ENCODE assay signal across 26 mouse cellular contexts in the genomic region with DNA sequence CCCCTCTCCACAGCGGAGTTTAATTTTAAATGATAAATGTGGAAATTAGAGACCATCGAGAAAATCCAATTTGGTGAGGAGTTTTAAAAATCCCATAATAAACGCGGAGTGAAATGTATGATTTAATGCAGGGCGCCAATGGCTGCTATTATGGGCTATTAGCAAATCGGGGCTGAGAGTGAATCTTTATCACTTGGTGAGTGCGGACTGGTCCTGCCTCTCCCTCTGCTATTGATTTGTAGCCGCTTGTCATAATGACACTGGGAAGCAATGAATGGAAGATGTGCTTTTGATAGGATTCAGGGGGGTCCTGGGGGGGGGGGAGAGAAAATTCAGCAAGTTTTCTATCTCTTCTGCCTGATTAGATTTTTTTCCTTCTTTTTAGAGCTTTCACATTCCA.
DNase-seq lines count a peak whose midpoint lies in the region; ATAC-seq and TF ChIP-seq lines count a peak whose summit lies in the region.
"Had no signal": no experiment of that assay in that cellular context is flagged by ENCODE, and none has a peak within 500 bp of the region (broad histone marks: within the 10 kb centered on the region; RNA-seq: fewer than 3 reads in every experiment).

No protein-coding gene starts in this region.

- H3K4me3 ChIP-seq in hindbrain, embryonic 12.5 days = no peak overlapping the region
- H3K4me3 ChIP-seq in hindbrain, embryonic 10.5 days = no peak overlapping the region
- H3K4me3 ChIP-seq in hindbrain, embryonic 15.5 days = no peak overlapping the region
- no peak overlapping the region for H3K4me3 ChIP-seq in neural tube, embryonic 12.5 days
- H3K4me3 ChIP-seq: erythroblast, embryonic 14.5 days; heart, embryonic 10.5 days; heart, embryonic 15.5 days; left cerebral cortex, adult 2 months; limb, embryonic 13.5 days; lung, embryonic 15.5 days had no signal

- WGBS in hindbrain, embryonic 12.5 days = 76% methylated on average over 8 of the region's 8 CpGs
- 88% methylated on average over 8 of the region's 8 CpGs for WGBS in hindbrain, embryonic 10.5 days
- 60% methylated on average over 8 of the region's 8 CpGs for WGBS in hindbrain, embryonic 15.5 days
- WGBS in neural tube, embryonic 12.5 days = 61% methylated on average over 8 of the region's 8 CpGs

- H3K27ac ChIP-seq in hindbrain, embryonic 12.5 days = peak overlapping the region; percentile 68
- H3K27ac ChIP-seq in hindbrain, embryonic 10.5 days = no peak overlapping the region
- peak overlapping the region; percentile 63 for H3K27ac ChIP-seq in hindbrain, embryonic 15.5 days (replicated peaks)
- peak overlapping the region; percentile 34; the same call in 1 of the 2 replicates for H3K27ac ChIP-seq in neural tube, embryonic 12.5 days
- H3K27ac ChIP-seq: heart, embryonic 10.5 days; heart, embryonic 15.5 days; left cerebral cortex, adult 2 months; limb, embryonic 13.5 days; lung, embryonic 15.5 days had no signal

- no peaks in the 10 kb centered on the region for H3K27me3 ChIP-seq in hindbrain, embryonic 12.5 days
- no peaks in the 10 kb centered on the region for H3K27me3 ChIP-seq in hindbrain, embryonic 10.5 days (ENCODE audit: insufficient read depth, poor library complexity, severe bottlenecking)
- H3K27me3 ChIP-seq in hindbrain, embryonic 15.5 days = no peaks in the 10 kb centered on the region
- no peaks in the 10 kb centered on the region for H3K27me3 ChIP-seq in neural tube, embryonic 12.5 days (replicated peaks)
- H3K27me3 ChIP-seq: heart, embryonic 15.5 days; limb, embryonic 13.5 days; lung, embryonic 15.5 days had no signal

- no peak for TF ChIP-seq CTCF in brain, embryonic 14.5 days (IDR thresholded peaks at IDR 0.05; ENCODE audit: borderline replicate concordance, extremely low read depth, insufficient read depth, insufficient read length)

- peaks cover 7% of the 10 kb centered on the region for H3K4me1 ChIP-seq in hindbrain, embryonic 12.5 days
- peaks cover 14% of the 10 kb centered on the region for H3K4me1 ChIP-seq in hindbrain, embryonic 10.5 days (replicated peaks)
- H3K4me1 ChIP-seq in hindbrain, embryonic 15.5 days (replicated peaks) = peaks cover 30% of the 10 kb centered on the region
- H3K4me1 ChIP-seq in neural tube, embryonic 12.5 days = peaks cover 19% of the 10 kb centered on the region
- H3K4me1 ChIP-seq: heart, embryonic 10.5 days; heart, embryonic 15.5 days; lung, embryonic 15.5 days had no signal

- no peaks in the 10 kb centered on the region for H3K9me3 ChIP-seq in hindbrain, embryonic 12.5 days (replicated peaks)
- no peaks in the 10 kb centered on the region for H3K9me3 ChIP-seq in hindbrain, embryonic 10.5 days
- no peaks in the 10 kb centered on the region for H3K9me3 ChIP-seq in hindbrain, embryonic 15.5 days
- H3K9me3 ChIP-seq in neural tube, embryonic 12.5 days = no peaks in the 10 kb centered on the region
- H3K9me3 ChIP-seq: heart, embryonic 10.5 days; heart, embryonic 15.5 days; limb, embryonic 13.5 days; lung, embryonic 15.5 days had no signal

- DNase-seq in hindbrain, embryonic 10.5 days (ENCODE audit: low spot score) = no peak
- DNase-seq in brain, embryonic 14.5 days (ENCODE audit: low read depth) = peak; percentile 53
- DNase-seq in left cerebral cortex, adult 9 months (ENCODE audit: low spot score in 2 of 2) = no peak
- DNase-seq in embryo, embryonic 11 days = no peak
- DNase-seq: adrenal gland, postnatal 10 days; cerebellum, adult 11-12 months; cerebellum, postnatal 10 days; gastrocnemius, postnatal 25 days; kidney, adult 11 months; kidney, postnatal 14 days; right cerebral cortex, adult 18-20 months; spleen, adult 18-20 months; thymus, postnatal 14 days had no signal

- ATAC-seq in hindbrain, embryonic 12.5 days (ENCODE audit: low FRiP score) = no peak
- ATAC-seq in hindbrain, embryonic 15.5 days (ENCODE audit: low FRiP score, low read depth) = no peak
- no peak for ATAC-seq in neural tube, embryonic 12.5 days (ENCODE audit: low FRiP score, low read depth)
- ATAC-seq in megakaryocyte, adult 5-6 weeks (ENCODE audit: poor library complexity, severe bottlenecking) = no peak
- ATAC-seq: inflammation-experienced regulatory T-cells, adult 6 months; Patski had no signal

- H3K36me3 ChIP-seq in hindbrain, embryonic 12.5 days = no peaks in the 10 kb centered on the region
- no peaks in the 10 kb centered on the region for H3K36me3 ChIP-seq in hindbrain, embryonic 10.5 days
- H3K36me3 ChIP-seq in hindbrain, embryonic 15.5 days = no peaks in the 10 kb centered on the region
- H3K36me3 ChIP-seq in neural tube, embryonic 12.5 days = no peaks in the 10 kb centered on the region
- H3K36me3 ChIP-seq: heart, embryonic 10.5 days; heart, embryonic 15.5 days; limb, embryonic 13.5 days; lung, embryonic 15.5 days had no signal

- H3K4me2 ChIP-seq in hindbrain, embryonic 12.5 days (replicated peaks) = no peak overlapping the region
- 0 out of 2 replicates have a peak overlapping the region, but pooled peaks have one; percentile 4 for H3K4me2 ChIP-seq in hindbrain, embryonic 15.5 days
- no peak overlapping the region for H3K4me2 ChIP-seq in neural tube, embryonic 12.5 days (replicated peaks)
- H3K4me2 ChIP-seq: heart, embryonic 15.5 days; limb, embryonic 13.5 days; liver, embryonic 11.5 days; lung, embryonic 15.5 days had no signal

- no peak for TF ChIP-seq POLR2A in brain, embryonic 14.5 days (IDR thresholded peaks at IDR 0.05; ENCODE audit: borderline replicate concordance, extremely low read depth, insufficient read depth, insufficient read length, poor library complexity, severe bottlenecking)

- H3K9ac ChIP-seq in hindbrain, embryonic 12.5 days = no peak overlapping the region
- no peak overlapping the region for H3K9ac ChIP-seq in hindbrain, embryonic 15.5 days
- no peak overlapping the region for H3K9ac ChIP-seq in neural tube, embryonic 12.5 days
- H3K9ac ChIP-seq: heart, embryonic 15.5 days; limb, embryonic 13.5 days; lung, embryonic 15.5 days had no signal
